16 mouse cellular contexts compared by ENCODE assay signal in the genomic region with DNA sequence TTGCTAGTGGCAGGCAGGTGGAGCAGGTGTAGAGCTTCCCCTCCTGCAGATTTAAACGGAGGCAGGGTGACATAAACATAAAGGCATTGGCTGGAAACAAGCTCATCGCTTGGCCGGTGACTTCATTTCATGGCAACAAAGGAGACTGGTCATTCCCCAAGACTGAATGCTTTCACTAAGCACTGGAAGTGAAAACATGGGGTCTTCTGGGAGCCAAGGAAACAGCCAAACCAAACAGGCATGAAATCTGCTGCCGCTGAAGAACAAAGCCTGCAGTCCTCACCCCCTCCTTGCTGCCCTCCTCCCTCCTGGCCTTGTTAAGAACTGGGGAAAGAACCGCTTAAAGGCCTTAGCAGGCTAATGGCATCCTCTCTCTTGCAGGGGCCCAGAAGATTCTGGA. TPM values are rescaled to one million over a fixed set of nuclear protein-coding genes. Genes with fewer than 3 reads are reported as not detected.
DNase-seq lines count a peak whose midpoint lies in the region; ATAC-seq and TF ChIP-seq lines count a peak whose summit lies in the region.
"Had no signal": no experiment of that assay in that cellular context is flagged by ENCODE, and none has a peak within 500 bp of the region (broad histone marks: within the 10 kb centered on the region; RNA-seq: fewer than 3 reads in every experiment).

No protein-coding gene starts in this region.

- WGBS in forebrain, embryonic 10.5 days = 26% methylated on average over 5 of the region's 5 CpGs
- WGBS in forebrain, postnatal 0 days = 10% methylated on average over 5 of the region's 5 CpGs
- WGBS in midbrain, embryonic 10.5 days = 35% methylated on average over 5 of the region's 5 CpGs
- WGBS in neural tube, embryonic 14.5 days = 11% methylated on average over 5 of the region's 5 CpGs

- no peaks in the 10 kb centered on the region for H3K9me3 ChIP-seq in forebrain, embryonic 10.5 days
- H3K9me3 ChIP-seq in forebrain, postnatal 0 days (ENCODE audit: low read length) = no peaks in the 10 kb centered on the region
- no peaks in the 10 kb centered on the region for H3K9me3 ChIP-seq in midbrain, embryonic 10.5 days (replicated peaks)
- no peaks in the 10 kb centered on the region for H3K9me3 ChIP-seq in neural tube, embryonic 14.5 days (ENCODE audit: control insufficient read depth, low read length)
- H3K9me3 ChIP-seq: embryonic facial prominence, embryonic 13.5 days; limb, embryonic 13.5 days had no signal

- no peak overlapping the region for H3K4me2 ChIP-seq in forebrain, postnatal 0 days (ENCODE audit: low read depth)
- H3K4me2 ChIP-seq in neural tube, embryonic 14.5 days (ENCODE audit: low read depth, low read length) = no peak overlapping the region
- H3K4me2 ChIP-seq: embryonic facial prominence, embryonic 13.5 days; limb, embryonic 13.5 days had no signal

- H3K4me1 ChIP-seq in forebrain, embryonic 10.5 days = peaks cover 18% of the 10 kb centered on the region
- 0 out of 2 replicates have a peak, but pooled peaks cover 3% of the 10 kb centered on the region for H3K4me1 ChIP-seq in forebrain, postnatal 0 days (ENCODE audit: insufficient read depth)
- peaks cover 22% of the 10 kb centered on the region for H3K4me1 ChIP-seq in midbrain, embryonic 10.5 days
- 0 out of 2 replicates have a peak, but pooled peaks cover 3% of the 10 kb centered on the region for H3K4me1 ChIP-seq in neural tube, embryonic 14.5 days (ENCODE audit: control insufficient read depth, insufficient read depth, low read length)
- H3K4me1 ChIP-seq: embryonic facial prominence, embryonic 13.5 days; limb, embryonic 13.5 days had no signal

- ATAC-seq in forebrain, postnatal 0 days = peak; percentile 59
- peak; percentile 60; the same call in 1 of the 2 replicates for ATAC-seq in neural tube, embryonic 14.5 days (ENCODE audit: low read depth)

- intact Hi-C loops in heart, postnatal 36 days (cut with DNase I) = no loop called here

- peak overlapping the region; percentile 76 for H3K27ac ChIP-seq in forebrain, embryonic 10.5 days
- no peak overlapping the region for H3K27ac ChIP-seq in forebrain, postnatal 0 days (ENCODE audit: low read depth, low read length)
- H3K27ac ChIP-seq in midbrain, embryonic 10.5 days (replicated peaks) = peak overlapping the region; percentile 74
- H3K27ac ChIP-seq in neural tube, embryonic 14.5 days (ENCODE audit: low read depth, low read length) = no peak overlapping the region
- H3K27ac ChIP-seq: embryonic facial prominence, embryonic 13.5 days; limb, embryonic 13.5 days had no signal

- no peak overlapping the region for H3K4me3 ChIP-seq in forebrain, embryonic 10.5 days
- no peak overlapping the region for H3K4me3 ChIP-seq in forebrain, postnatal 0 days (ENCODE audit: low read depth, low read length)
- H3K4me3 ChIP-seq in midbrain, embryonic 10.5 days = no peak overlapping the region
- no peak overlapping the region for H3K4me3 ChIP-seq in neural tube, embryonic 14.5 days (ENCODE audit: low read depth, low read length)
- H3K4me3 ChIP-seq: embryonic facial prominence, embryonic 13.5 days; limb, embryonic 13.5 days had no signal

- peak; percentile 29 for DNase-seq in forebrain, embryonic 10.5 days (ENCODE audit: extremely low spot score, low spot score)
- no peak for DNase-seq in forebrain, postnatal 0 days
- peak; percentile 51 for DNase-seq in midbrain, embryonic 10.5 days (ENCODE audit: low spot score)
- no peak for DNase-seq in heart, postnatal 36 days
- no peak for DNase-seq in adrenal gland, adult 8-10 months
- no peak for DNase-seq in lung, postnatal 36 days
- DNase-seq in heart, adult 11 months = no peak
- DNase-seq: cerebellum, adult 9-11 months; kidney, adult 11 months; kidney, postnatal 14 days; lung, postnatal 4 days had no signal

- H3K27me3 ChIP-seq in forebrain, embryonic 10.5 days (ENCODE audit: poor library complexity, severe bottlenecking) = 0 out of 2 replicates have a peak, but pooled peaks cover 5% of the 10 kb centered on the region
- no peaks in the 10 kb centered on the region for H3K27me3 ChIP-seq in forebrain, postnatal 0 days (ENCODE audit: insufficient read depth, low read length)
- no peaks in the 10 kb centered on the region for H3K27me3 ChIP-seq in midbrain, embryonic 10.5 days (ENCODE audit: low read depth, poor library complexity, severe bottlenecking)
- no peaks in the 10 kb centered on the region for H3K27me3 ChIP-seq in neural tube, embryonic 14.5 days (ENCODE audit: control insufficient read depth, insufficient read depth, low read length)
- H3K27me3 ChIP-seq: limb, embryonic 13.5 days had no signal

- no peak overlapping the region for H3K9ac ChIP-seq in forebrain, postnatal 0 days
- H3K9ac ChIP-seq in neural tube, embryonic 14.5 days (replicated peaks; ENCODE audit: low read depth, low read length) = no peak overlapping the region
- H3K9ac ChIP-seq: embryonic facial prominence, embryonic 13.5 days; limb, embryonic 13.5 days had no signal

- no peak for TF ChIP-seq CTCF in forebrain, postnatal 0 days (IDR thresholded peaks at IDR 0.05; ENCODE audit: low read depth)

- H3K36me3 ChIP-seq in forebrain, embryonic 10.5 days (replicated peaks) = no peaks in the 10 kb centered on the region
- no peaks in the 10 kb centered on the region for H3K36me3 ChIP-seq in forebrain, postnatal 0 days (ENCODE audit: insufficient read depth)
- H3K36me3 ChIP-seq in midbrain, embryonic 10.5 days = no peaks in the 10 kb centered on the region
- no peaks in the 10 kb centered on the region for H3K36me3 ChIP-seq in neural tube, embryonic 14.5 days (ENCODE audit: control insufficient read depth, insufficient read depth, low read length)
- H3K36me3 ChIP-seq: embryonic facial prominence, embryonic 13.5 days; limb, embryonic 13.5 days had no signal

RNA-seq across cellular contexts. Expression of a gene that starts 6.5 kb away (rescaled TPM):
- not detected in 2 replicates for polyA plus RNA-seq in forebrain, embryonic 10.5 days (2016; fragmentation: Nextera tagmentation; extraction: Ambion mirVana)
- 0.54 and 0.81 TPM in 2 replicates for total RNA-seq in forebrain, postnatal 0 days (2014; rRNA removed)
- 0.62 and 0.85 TPM in 2 replicates for polyA plus RNA-seq in forebrain, postnatal 0 days (2015; fragmentation: Nextera tagmentation; extraction: Ambion mirVana)
- not detected in 2 replicates for polyA plus RNA-seq in midbrain, embryonic 10.5 days (2016; fragmentation: Nextera tagmentation; extraction: Ambion mirVana)
- polyA plus RNA-seq in neural tube, embryonic 14.5 days (2014; fragmentation: Nextera tagmentation; extraction: Ambion mirVana) = 0.17 TPM in 1 of 2 replicates, not detected in the other
- under 1 TPM in 1 of 2 experiments, not detected in 1; 0.39 TPM for total RNA-seq in heart, postnatal 36 days (2021)
- under 1 TPM in 2 of 4 experiments, not detected in 2; 0.15 to 0.30 TPM for total RNA-seq in adrenal gland, adult 8-10 months (2022)
- polyA plus RNA-seq: embryonic facial prominence, embryonic 13.5 days; liver, embryonic 16.5 days; urinary bladder, adult 2 months had no signal

Comparison
In these comparisons a context has a peak if more than half of its experiments do, and no peak if none do; other contexts are left out.
1. DNase-seq: peak in forebrain, embryonic 10.5 days (single experiment) and midbrain, embryonic 10.5 days (single experiment); none in forebrain, postnatal 0 days (single experiment), heart, postnatal 36 days (0 of 2), adrenal gland, adult 8-10 months (single experiment), lung, postnatal 36 days (single experiment) and heart, adult 11 months (single experiment).
2. H3K27ac ChIP-seq: peak in forebrain, embryonic 10.5 days (single experiment) and midbrain, embryonic 10.5 days (single experiment); none in forebrain, postnatal 0 days (single experiment) and neural tube, embryonic 14.5 days (single experiment).